Mouse (Mus musculus) embryonic fibroblast, embryonic 13.5 days (primary cell): ENCODE measurements at regions not wholly inside any gene's neighbourhood (a gene's known extent, or its start where the extent isn't known, plus 50 kb on each side); places are given as distances from the start of the nearest gene placed in this dataset.

Source experiments
- H3K27ac ChIP-seq: 2 replicates; pipeline ENCODE4 v1.5.1; 2012; ENCODE audit warnings: low read length, control low read depth, inconsistent platforms; ENCODE audit not compliant: insufficient read depth
- H3K4me1 ChIP-seq: 2 replicates; pipeline ENCODE4 v1.6.1; 2011; ENCODE audit warnings: low read length; ENCODE audit not compliant: control insufficient read depth, insufficient read depth
- H3K4me3 ChIP-seq: 2 replicates; pipeline ENCODE4 v1.5.1; 2011; ENCODE audit warnings: mild to moderate bottlenecking, control low read depth, low read length; ENCODE audit not compliant: insufficient read depth
- CTCF ChIP-seq: IDR thresholded peaks from 2 replicates; pipeline ENCODE4 v1.5.1; 2011; ENCODE audit warnings: mild to moderate bottlenecking, control low read depth, low read length, moderate library complexity, borderline replicate concordance; ENCODE audit not compliant: insufficient read depth
- POLR2A ChIP-seq: IDR thresholded peaks from 2 replicates; pipeline ENCODE4 v1.6.1; 2011; ENCODE audit warnings: low read depth, mild to moderate bottlenecking, control low read depth, low read length, moderate library complexity

- no peak for TF ChIP-seq CTCF
- Histone ChIP-seq H3K4me3 (no peak overlapping the region), H3K27ac (no peak overlapping the region), H3K4me1 (no peaks in the 10 kb centered on the region)
Observed at GRCm38 (mm10) chr17:93260366-93261205, 61.8 kb downstream of the Adcyap1 start.

- Histone ChIP-seq H3K4me1 (no peaks in the 10 kb centered on the region), H3K27ac (no peak overlapping the region), H3K4me3 (no peak overlapping the region)
- no peak for TF ChIP-seq CTCF
- TF ChIP-seq POLR2A: no peak
Observed at GRCm38 (mm10) chr17:93261206-93261504, 62.3 kb downstream of the Adcyap1 start.

- Histone ChIP-seq H3K4me3 (no peak overlapping the region), H3K4me1 (no peaks in the 10 kb centered on the region), H3K27ac (no peak overlapping the region)
- TF ChIP-seq CTCF (no peak), POLR2A (no peak)
Observed at GRCm38 (mm10) chr17:93306121-93306520, 107.3 kb downstream of the Adcyap1 start.

DNA sequence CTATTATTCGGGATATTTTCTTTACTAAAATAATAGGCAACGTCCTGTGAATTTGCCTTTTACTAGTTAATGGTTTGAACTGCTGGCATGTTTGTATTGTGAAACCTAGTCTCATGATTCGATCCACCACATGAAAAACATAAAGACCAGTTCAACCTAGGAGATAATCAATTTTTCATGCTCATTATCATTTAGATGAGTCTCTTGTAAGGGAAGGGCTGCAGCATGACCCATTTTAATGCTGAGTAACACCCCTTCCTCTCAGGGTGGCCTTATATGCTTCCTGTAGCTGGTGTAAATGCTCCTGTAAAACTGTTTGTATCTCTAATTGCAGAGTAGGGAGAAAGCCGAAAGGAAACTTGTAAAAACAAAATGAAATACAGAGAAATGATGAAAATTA, 113.3 kb downstream of the Adcyap1 start:
- Histone ChIP-seq H3K4me1 (no peaks in the 10 kb centered on the region), H3K4me3 (no peak overlapping the region), H3K27ac (no peak overlapping the region)
- TF ChIP-seq CTCF (no peak), POLR2A (no peak)

GRCm38 (mm10) chr17:93312640-93313309, 114.0 kb downstream of the Adcyap1 start:
- Histone ChIP-seq H3K4me3 (no peak overlapping the region), H3K27ac (no peak overlapping the region), H3K4me1 (no peaks in the 10 kb centered on the region)
- TF ChIP-seq POLR2A: no peak
- TF ChIP-seq CTCF: no peak

DNA sequence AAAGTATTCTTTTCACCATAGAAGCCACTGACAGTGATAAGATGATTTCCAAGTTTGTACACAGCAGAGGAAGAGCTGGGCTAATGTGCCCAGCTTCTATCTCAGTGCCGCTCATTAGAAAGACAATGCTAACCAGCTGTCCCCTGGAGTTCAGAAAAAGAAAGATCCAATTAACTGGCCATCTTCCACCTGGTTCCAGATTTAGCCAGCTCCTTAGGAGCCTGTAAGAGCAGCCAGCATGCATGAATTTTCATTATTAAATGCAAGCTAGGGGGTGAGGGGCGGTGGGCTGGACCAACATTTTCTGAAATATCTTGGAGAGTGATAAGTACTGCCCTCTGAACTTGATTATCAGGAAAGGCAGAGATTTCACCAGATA, 114.5 kb downstream of the Adcyap1 start:
- TF ChIP-seq CTCF (no peak), POLR2A (no peak)
- no peak overlapping the region for H3K4me3 ChIP-seq
- H3K27ac ChIP-seq: no peak overlapping the region
- H3K4me1 ChIP-seq: no peaks in the 10 kb centered on the region

- Histone ChIP-seq H3K4me3 (no peak overlapping the region), H3K4me1 (no peaks in the 10 kb centered on the region), H3K27ac (no peak overlapping the region)
- no peak for TF ChIP-seq POLR2A
- TF ChIP-seq CTCF: no peak
Observed at GRCm38 (mm10) chr17:93314144-93314543, 115.3 kb downstream of the Adcyap1 start.

DNA sequence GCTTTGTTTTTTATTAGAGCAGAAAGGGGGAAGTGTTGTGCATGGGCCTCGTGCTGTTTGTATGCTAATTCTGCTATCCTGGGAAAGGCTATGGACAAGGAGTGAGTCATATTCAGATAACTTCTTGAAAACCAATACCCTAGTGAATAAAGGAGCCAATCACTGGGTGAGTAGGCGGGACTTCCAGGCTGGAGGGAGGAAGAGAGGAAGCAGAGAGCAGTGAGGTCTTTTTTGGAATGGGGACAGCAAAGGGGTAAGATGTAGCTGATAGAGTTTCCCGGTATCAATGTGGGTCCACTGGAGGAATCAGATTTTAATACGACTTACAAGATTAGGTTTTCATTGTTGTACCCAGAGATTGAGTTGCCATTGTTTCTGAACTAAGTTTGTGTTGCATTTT, 122.7 kb downstream of the Adcyap1 start:
- TF ChIP-seq CTCF (no peak), POLR2A (no peak)
- Histone ChIP-seq H3K27ac (no peak overlapping the region), H3K4me1 (no peaks in the 10 kb centered on the region), H3K4me3 (no peak overlapping the region)

GRCm38 (mm10) chr17:93337576-93337975, 138.8 kb downstream of the Adcyap1 start:
- no peaks in the 10 kb centered on the region for H3K4me1 ChIP-seq
- H3K27ac ChIP-seq: no peak overlapping the region
- no peak overlapping the region for H3K4me3 ChIP-seq
- TF ChIP-seq POLR2A (no peak), CTCF (no peak)

DNA sequence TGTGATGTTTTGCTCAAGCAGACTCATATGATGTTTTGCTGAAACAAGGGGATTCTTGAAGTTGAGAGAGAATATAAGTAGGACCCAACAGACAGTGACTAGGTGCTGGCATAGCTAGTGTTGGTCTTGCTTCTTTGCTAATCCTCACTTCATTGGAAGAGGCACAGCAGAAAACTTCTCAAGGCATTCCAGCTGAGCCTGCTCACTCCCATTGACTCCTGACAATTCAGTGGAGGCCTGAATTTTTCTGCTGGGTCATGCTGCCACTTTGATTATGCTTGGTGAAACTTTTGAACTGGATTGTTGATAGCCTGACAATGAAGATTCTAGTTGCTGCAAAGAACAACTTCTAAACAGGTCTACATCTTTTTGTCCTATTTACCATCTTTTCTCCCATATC, 156.4 kb downstream of the Adcyap1 start:
- H3K4me3 ChIP-seq: no peak overlapping the region
- TF ChIP-seq POLR2A: no peak
- TF ChIP-seq CTCF: no peak
- H3K27ac ChIP-seq: no peak overlapping the region
- H3K4me1 ChIP-seq: no peaks in the 10 kb centered on the region

DNA sequence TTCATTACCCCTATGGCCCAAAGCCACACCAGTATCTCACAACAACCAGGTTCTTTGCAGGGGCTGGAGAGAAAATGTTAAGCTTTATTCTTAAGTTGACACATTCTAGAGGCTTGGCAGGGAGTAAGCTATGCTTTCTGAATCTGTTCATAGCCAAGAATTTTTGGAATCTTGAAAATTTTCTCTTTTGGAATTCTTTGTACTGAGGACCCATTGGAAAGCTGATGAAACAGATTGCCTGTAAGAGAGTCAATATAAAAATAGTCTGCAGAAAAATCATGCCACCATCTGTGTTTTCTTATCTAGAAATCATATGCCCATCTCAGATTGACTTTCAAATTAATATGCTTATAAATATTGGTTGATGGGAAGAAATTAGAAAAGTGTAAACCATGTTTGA, 164.1 kb downstream of the Adcyap1 start:
- no peak for TF ChIP-seq POLR2A
- TF ChIP-seq CTCF: no peak
- Histone ChIP-seq H3K4me3 (no peak overlapping the region), H3K4me1 (no peaks in the 10 kb centered on the region), H3K27ac (no peak overlapping the region)
